Mouse (Mus musculus): ENCODE measurements around the gene Ucp3. TPM values are rescaled to one million over a fixed set of nuclear protein-coding genes. Genes with fewer than 3 reads are reported as not detected.

Gene Ucp3
- total and polyA plus RNA-seq, 2 experiments: not detected

- H3K36me3 ChIP-seq (ENCODE audit: control insufficient read depth, insufficient read depth, low read length): no peaks in the 10 kb centered on the region
- TF ChIP-seq POLR2A (IDR thresholded peaks at IDR 0.05; ENCODE audit: extremely low read depth, insufficient read depth, low read length): no peak
- no peak for TF ChIP-seq CTCF (IDR thresholded peaks at IDR 0.05; ENCODE audit: low read depth, low read length)
- 81% methylated on average over 2 of the region's 2 CpGs for WGBS
Measured at GRCm38 (mm10) chr7:100487301-100487700, 14.5 kb downstream of the Ucp3 start.

DNA sequence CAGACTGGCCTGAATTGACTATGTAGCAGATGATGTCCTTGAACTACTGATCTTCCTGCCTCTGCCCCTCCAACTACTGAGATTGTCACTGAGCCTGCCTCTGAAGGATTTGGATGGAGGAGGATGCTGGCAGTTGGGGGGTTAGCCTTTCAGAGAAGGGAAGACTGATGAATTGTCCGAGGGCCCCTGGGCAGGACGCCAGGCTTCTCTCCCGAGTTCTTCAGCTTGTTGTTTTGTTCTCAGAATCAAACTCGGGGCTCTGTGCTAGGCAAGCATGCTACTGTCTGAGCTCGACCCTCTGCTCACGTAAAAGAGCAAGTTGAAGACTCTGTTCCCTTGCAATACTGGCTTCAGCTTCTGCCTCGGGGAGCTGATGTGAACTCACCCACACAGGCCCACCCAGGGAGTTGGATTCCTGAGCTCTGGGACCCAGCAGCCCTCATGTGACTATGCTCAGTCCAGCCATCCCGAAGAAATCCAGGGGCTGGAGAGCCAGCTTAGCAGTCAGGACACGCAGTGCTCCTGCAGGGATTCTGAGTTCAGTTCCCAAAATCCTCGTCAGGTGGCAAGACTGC, 15.8 kb downstream of the Ucp3 start:
- H3K36me3 ChIP-seq (ENCODE audit: control insufficient read depth, insufficient read depth, low read length): no peaks in the 10 kb centered on the region
- DNase-seq (ENCODE audit: extremely low read depth, low read depth, low spot score): no peak
- TF ChIP-seq CTCF (IDR thresholded peaks at IDR 0.05; ENCODE audit: low read depth, low read length) (no peak), POLR2A (IDR thresholded peaks at IDR 0.05; ENCODE audit: extremely low read depth, insufficient read depth, low read length) (no peak)
- no peaks in the 10 kb centered on the region for H3K4me1 ChIP-seq (ENCODE audit: control insufficient read depth, insufficient read depth, low read length)
- H3K4me3 ChIP-seq (ENCODE audit: insufficient read depth, low read depth, low read length): no peak overlapping the region
- no peak overlapping the region for H3K27ac ChIP-seq (replicated peaks; ENCODE audit: insufficient read depth, low read depth, low read length)
- H3K79me2 ChIP-seq (ENCODE audit: control insufficient read depth, insufficient read depth, low read length): no peaks in the 10 kb centered on the region
- no peak overlapping the region for H3K9ac ChIP-seq (ENCODE audit: low read depth, low read length)
- no peaks in the 10 kb centered on the region for H3K27me3 ChIP-seq (ENCODE audit: control insufficient read depth, insufficient read depth, low read length)
- 67% methylated on average over 10 of the region's 10 CpGs for WGBS

More at GRCm38 (mm10) chr7:100487301-100487700, 14.5 kb downstream of the Ucp3 start:
- Histone ChIP-seq H3K4me1 (ENCODE audit: control insufficient read depth, insufficient read depth, low read length) (no peaks in the 10 kb centered on the region), H3K27me3 (ENCODE audit: control insufficient read depth, insufficient read depth, low read length) (no peaks in the 10 kb centered on the region), H3K27ac (replicated peaks; ENCODE audit: insufficient read depth, low read depth, low read length) (no peak overlapping the region), H3K4me3 (ENCODE audit: insufficient read depth, low read depth, low read length) (no peak overlapping the region), H3K9ac (ENCODE audit: low read depth, low read length) (no peak overlapping the region), H3K79me2 (ENCODE audit: control insufficient read depth, insufficient read depth, low read length) (no peaks in the 10 kb centered on the region)
- DNase-seq (ENCODE audit: extremely low read depth, low read depth, low spot score): no peak

GRCm38 (mm10) chr7:100492391-100493116, 19.8 kb downstream of the Ucp3 start:
- peaks cover 11% of the 10 kb centered on the region for H3K4me1 ChIP-seq (ENCODE audit: control insufficient read depth, insufficient read depth, low read length)
- no peaks in the 10 kb centered on the region for H3K36me3 ChIP-seq (ENCODE audit: control insufficient read depth, insufficient read depth, low read length)
- no peaks in the 10 kb centered on the region for H3K79me2 ChIP-seq (ENCODE audit: control insufficient read depth, insufficient read depth, low read length)
- no peak for TF ChIP-seq CTCF (IDR thresholded peaks at IDR 0.05; ENCODE audit: low read depth, low read length)
- no peak for TF ChIP-seq POLR2A (IDR thresholded peaks at IDR 0.05; ENCODE audit: extremely low read depth, insufficient read depth, low read length)
- no peak for DNase-seq (ENCODE audit: extremely low read depth, low read depth, low spot score)
- 11% methylated on average over 36 of the region's 36 CpGs for WGBS
- no peaks in the 10 kb centered on the region for H3K27me3 ChIP-seq (ENCODE audit: control insufficient read depth, insufficient read depth, low read length)
- 0 out of 2 replicates have a peak overlapping the region, but pooled peaks have one; percentile 2 for H3K27ac ChIP-seq (replicated peaks; ENCODE audit: insufficient read depth, low read depth, low read length)
- H3K9ac ChIP-seq (ENCODE audit: low read depth, low read length): peak overlapping the region; percentile 54
- H3K4me3 ChIP-seq (ENCODE audit: insufficient read depth, low read depth, low read length): peak overlapping the region; percentile 69

DNA sequence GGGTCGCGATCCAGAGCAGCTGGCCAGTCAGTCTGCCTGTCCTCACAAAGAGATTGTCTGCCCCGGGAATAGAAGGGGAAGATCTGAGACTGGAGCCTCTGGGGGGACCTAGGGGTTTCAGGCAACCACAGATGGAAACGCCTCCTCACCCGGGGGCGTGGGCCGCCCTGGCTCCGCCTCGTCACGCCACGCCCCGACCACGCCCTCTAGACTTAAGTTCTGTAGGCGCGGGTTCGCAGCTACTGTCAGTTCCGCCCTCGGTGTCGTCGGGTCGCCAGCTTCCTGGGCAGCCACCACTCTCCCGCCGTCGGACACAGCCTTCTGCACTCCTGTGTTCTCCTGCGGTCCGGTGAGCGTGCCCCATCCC, 20.3 kb downstream of the Ucp3 start, which contains the start of gene Ucp2:
Gene Ucp2 (plus strand): TSS at position 221 of the 367 bp plus-strand sequence.
- Histone ChIP-seq H3K27me3 (ENCODE audit: control insufficient read depth, insufficient read depth, low read length) (no peaks in the 10 kb centered on the region), H3K4me1 (ENCODE audit: control insufficient read depth, insufficient read depth, low read length) (peaks cover 11% of the 10 kb centered on the region), H3K4me3 (ENCODE audit: insufficient read depth, low read depth, low read length) (peak within 1 kb of the TSS; percentile 69), H3K9ac (ENCODE audit: low read depth, low read length) (peak within 1 kb of the TSS; percentile 68), H3K27ac (replicated peaks; ENCODE audit: insufficient read depth, low read depth, low read length) (peak within 1 kb of the TSS; percentile 48), H3K36me3 (ENCODE audit: control insufficient read depth, insufficient read depth, low read length) (no peaks in the 10 kb centered on the region), H3K79me2 (ENCODE audit: control insufficient read depth, insufficient read depth, low read length) (no peaks in the 10 kb centered on the region)
- 1% methylated on average over 27 of the region's 27 CpGs for WGBS
- peak; percentile 51 for DNase-seq (ENCODE audit: extremely low read depth, low read depth, low spot score)
- TF ChIP-seq CTCF (IDR thresholded peaks at IDR 0.05; ENCODE audit: low read depth, low read length) (no peak), POLR2A (IDR thresholded peaks at IDR 0.05; ENCODE audit: extremely low read depth, insufficient read depth, low read length) (peak; percentile 89)

- peaks cover 11% of the 10 kb centered on the region for H3K4me1 ChIP-seq (ENCODE audit: control insufficient read depth, insufficient read depth, low read length)
Measured at GRCm38 (mm10) chr7:100493484-100494414, 21.0 kb downstream of the Ucp3 start.

More at GRCm38 (mm10) chr7:100493484-100494414, 21.0 kb downstream of the Ucp3 start:
- TF ChIP-seq POLR2A (IDR thresholded peaks at IDR 0.05; ENCODE audit: extremely low read depth, insufficient read depth, low read length) (no peak), CTCF (IDR thresholded peaks at IDR 0.05; ENCODE audit: low read depth, low read length) (no peak)
- Histone ChIP-seq H3K27me3 (ENCODE audit: control insufficient read depth, insufficient read depth, low read length) (no peaks in the 10 kb centered on the region), H3K4me3 (ENCODE audit: insufficient read depth, low read depth, low read length) (peak overlapping the region; percentile 69), H3K79me2 (ENCODE audit: control insufficient read depth, insufficient read depth, low read length) (no peaks in the 10 kb centered on the region), H3K36me3 (ENCODE audit: control insufficient read depth, insufficient read depth, low read length) (no peaks in the 10 kb centered on the region), H3K9ac (ENCODE audit: low read depth, low read length) (peak overlapping the region; percentile 68), H3K27ac (replicated peaks; ENCODE audit: insufficient read depth, low read depth, low read length) (peak overlapping the region; percentile 48)
- WGBS: 31% methylated on average over 19 of the region's 19 CpGs
- DNase-seq (ENCODE audit: extremely low read depth, low read depth, low spot score): no peak
